Mouse (Mus musculus) urinary bladder, postnatal 25 days (tissue): Measurements from ENCODE around the gene Nfix.

Source experiments
- DNase-seq: peaks from one replicate; pipeline ENCODE4 v3.0.0; 2022; ENCODE audit warnings: low spot score

Nfix gene

GRCm38 (mm10) chr8:84715893-84716468 is 84.2 kb downstream of the Nfix start:
- DNase-seq, result no peak

- DNase-seq, result no peak
Measured at GRCm38 (mm10) chr8:84714161-84714560, 86.0 kb downstream of the Nfix start.

GRCm38 (mm10) chr8:84713381-84713780 is 86.8 kb downstream of the Nfix start:
- no peak for DNase-seq

GRCm38 (mm10) chr8:84712759-84713120 is 87.4 kb downstream of the Nfix start:
- DNase-seq, result no peak

GRCm38 (mm10) chr8:84711933-84712758 is 88.0 kb downstream of the Nfix start:
- DNase-seq, result no peak

GRCm38 (mm10) chr8:84711312-84711711 is 88.8 kb downstream of the Nfix start:
- DNase-seq, result no peak

GRCm38 (mm10) chr8:84709931-84710330 is 90.2 kb downstream of the Nfix start:
- no peak for DNase-seq

GRCm38 (mm10) chr8:84708774-84709475 is 91.2 kb downstream of the Nfix start:
- peak; percentile 78 for DNase-seq

GRCm38 (mm10) chr8:84708071-84708541 is 92.0 kb downstream of the Nfix start:
- DNase-seq, result no peak

GRCm38 (mm10) chr8:84707267-84707883 is 92.8 kb downstream of the Nfix start:
- no peak for DNase-seq

- DNase-seq, result no peak
Measured at GRCm38 (mm10) chr8:84706610-84707266, 93.4 kb downstream of the Nfix start.

- no peak for DNase-seq
Measured at GRCm38 (mm10) chr8:84705960-84706359, 94.2 kb downstream of the Nfix start.

GRCm38 (mm10) chr8:84704867-84705831 is 95.0 kb downstream of the Nfix start:
- DNase-seq, result no peak

- peak; percentile 54 for DNase-seq
Measured at GRCm38 (mm10) chr8:84704356-84704755, 95.8 kb downstream of the Nfix start.

- no peak for DNase-seq
Measured at GRCm38 (mm10) chr8:84703466-84704249, 96.5 kb downstream of the Nfix start.

- DNase-seq, result no peak
Measured at GRCm38 (mm10) chr8:84702963-84703465, 97.1 kb downstream of the Nfix start.

- no peak for DNase-seq
Measured at GRCm38 (mm10) chr8:84702561-84702960, 97.6 kb downstream of the Nfix start.

GRCm38 (mm10) chr8:84700941-84701911 is 98.9 kb downstream of the Nfix start, which contains the start of gene Lyl1:
Gene Lyl1, plus strand, starts transcription at chr8:84701457.
- no peak for DNase-seq
